6 mouse cellular contexts compared by ENCODE assay signal in genomic region chr5:106678823-106679222, GRCm38 (mm10). TPM values are rescaled to one million over a fixed set of nuclear protein-coding genes. Genes with fewer than 3 reads are reported as not detected.
DNase-seq lines count a peak whose midpoint lies in the region; ATAC-seq lines count a peak whose summit lies in the region.
"Not testable (repeated sequence)": the region's sequence is repeated elsewhere in the genome, so short reads cannot be mapped to it uniquely, and the experiment has no call there.

No protein-coding gene starts in this region.

- H3K4me3 ChIP-seq in liver, embryonic 11.5 days (ENCODE audit: low read depth, low read length); liver, embryonic 13.5 days (replicated peaks): not testable (repeated sequence)
- peak overlapping the region; percentile 89 for H3K4me3 ChIP-seq in megakaryocyte, embryonic 14.5 days (replicated peaks)

- DNase-seq in 416B (ENCODE audit: low read depth): peak; percentile 50
- DNase-seq in liver, embryonic 11.5 days (ENCODE audit: low spot score); liver, embryonic 13.5 days: not testable (repeated sequence)

- H3K9me3 ChIP-seq in liver, embryonic 11.5 days (ENCODE audit: control insufficient read depth, low read length); liver, embryonic 13.5 days (replicated peaks); megakaryocyte, embryonic 14.5 days: not testable (repeated sequence)

- 28% methylated on average over 1 of the region's 1 CpGs for WGBS in liver, embryonic 11.5 days
- 13% methylated on average over 1 of the region's 1 CpGs for WGBS in liver, embryonic 13.5 days (ENCODE audit: insufficient replicate concordance)

- not testable (repeated sequence) for H3K27ac ChIP-seq in liver, embryonic 11.5 days (ENCODE audit: low read depth, low read length)
- H3K27ac ChIP-seq in liver, embryonic 13.5 days: peak overlapping the region; percentile 18; the same call in 1 of the 2 replicates

- ATAC-seq in frontal cortex, adult (ENCODE audit: low TSS enrichment): peak; percentile 55; the same call in 1 of the 2 replicates
- peak; percentile 50; the same call in 1 of the 2 replicates for ATAC-seq in liver, embryonic 11.5 days (replicated peaks; ENCODE audit: low FRiP score)
- peak; percentile 54 for ATAC-seq in liver, embryonic 13.5 days (ENCODE audit: low read depth)
- peak; percentile 62 for ATAC-seq in megakaryocyte-erythroid progenitor cell, adult 5-6 weeks (replicated peaks; ENCODE audit: low FRiP score, low TSS enrichment, poor library complexity, severe bottlenecking)

- not testable (repeated sequence) for H3K9ac ChIP-seq in liver, embryonic 11.5 days (ENCODE audit: low read depth, low read length); liver, embryonic 13.5 days

- H3K36me3 ChIP-seq in liver, embryonic 11.5 days (ENCODE audit: control insufficient read depth, insufficient read depth, low read length); liver, embryonic 13.5 days: not testable (repeated sequence)
- peaks cover 20% of the 10 kb centered on the region for H3K36me3 ChIP-seq in megakaryocyte, embryonic 14.5 days (replicated peaks; ENCODE audit: low read length)

- H3K27me3 ChIP-seq in liver, embryonic 11.5 days (replicated peaks; ENCODE audit: control insufficient read depth, insufficient read depth, low read length); liver, embryonic 13.5 days; megakaryocyte, embryonic 14.5 days (replicated peaks): not testable (repeated sequence)

- H3K4me2 ChIP-seq in liver, embryonic 11.5 days; liver, embryonic 13.5 days: not testable (repeated sequence)

- peaks cover 16% of the 10 kb centered on the region for H3K4me1 ChIP-seq in liver, embryonic 11.5 days (replicated peaks; ENCODE audit: control insufficient read depth, insufficient read depth, low read length)
- H3K4me1 ChIP-seq in liver, embryonic 13.5 days (replicated peaks): peaks cover 45% of the 10 kb centered on the region
- peaks cover 77% of the 10 kb centered on the region for H3K4me1 ChIP-seq in megakaryocyte, embryonic 14.5 days

RNA-seq across cellular contexts. Expression of gene Zfp644, which starts 18.3 kb away (rescaled TPM):
- 36.6 and 44.4 TPM in 2 replicates for polyA plus RNA-seq in liver, embryonic 11.5 days (2014; fragmentation: Nextera tagmentation; extraction: Ambion mirVana)
- polyA plus RNA-seq in liver, embryonic 13.5 days (2015; fragmentation: Nextera tagmentation; extraction: Ambion mirVana): 18.4 and 24.6 TPM in 2 replicates
- 14.7 and 17.4 TPM in 2 replicates for polyA plus RNA-seq in megakaryocyte, embryonic 14.5 days (2012; ENCODE audit: insufficient read depth, low replicate concordance)
- 96.0 and 98.1 TPM in 2 replicates for total RNA-seq in megakaryocyte-erythroid progenitor cell, adult 5-6 weeks (2014; fragmentation: Nextera tagmentation)
- total RNA-seq in megakaryocyte-erythroid progenitor cell, adult 5-6 weeks (2017): 75.3 and 86.9 TPM in 2 replicates
